Mouse (Mus musculus) heart, embryonic 11.5 days (tissue): Measurements from ENCODE around the gene Dnajb6. TPM values are rescaled to one million over a fixed set of nuclear protein-coding genes. Genes with fewer than 3 reads are reported as not detected.

ENCODE experiments used
- ATAC-seq: fragments of 200-750 bp; cut with Nextera tagmentation; replicated peaks from 2 replicates; pipeline ENCODE4 v1.8.0; 2017; ENCODE audit warnings: moderate library complexity; ENCODE audit not compliant: insufficient number of reproducible peaks, low FRiP score, low TSS enrichment
- H3K27ac ChIP-seq: fragments of 300-500 bp; sonication (generic); 2 replicates; pipeline ENCODE4 v1.5.1; 2014; ENCODE audit warnings: mild to moderate bottlenecking, low read depth, low read length
- H3K27me3 ChIP-seq: fragments of 300-500 bp; sonication (generic); 2 replicates; pipeline ENCODE4 v1.6.1; 2014; ENCODE audit warnings: mild to moderate bottlenecking, low read length, mixed read lengths; ENCODE audit not compliant: control insufficient read depth, insufficient read depth
- H3K36me3 ChIP-seq: fragments of 300-500 bp; sonication (generic); 2 replicates; pipeline ENCODE4 v1.6.1; 2014; ENCODE audit warnings: mild to moderate bottlenecking, low read length, moderate library complexity, mixed read lengths; ENCODE audit not compliant: control insufficient read depth, insufficient read depth
- H3K4me1 ChIP-seq: fragments of 300-500 bp; sonication (generic); 2 replicates; pipeline ENCODE4 v1.6.1; 2014; ENCODE audit warnings: low read length; ENCODE audit not compliant: control insufficient read depth, insufficient read depth
- H3K4me2 ChIP-seq: fragments of 300-500 bp; sonication (generic); 2 replicates; pipeline ENCODE4 v1.6.1; 2014; ENCODE audit warnings: mild to moderate bottlenecking, moderate library complexity
- H3K4me3 ChIP-seq: fragments of 300-500 bp; sonication (generic); 2 replicates; pipeline ENCODE4 v1.5.1; 2014; ENCODE audit warnings: low read depth, low read length
- H3K9ac ChIP-seq: fragments of 300-500 bp; sonication (generic); 2 replicates; pipeline ENCODE4 v1.6.1; 2014; ENCODE audit warnings: mild to moderate bottlenecking, low read depth, low read length, moderate library complexity
- H3K9me3 ChIP-seq: fragments of 300-500 bp; sonication (generic); replicated peaks from 2 replicates; pipeline ENCODE4 v1.6.1; 2016; ENCODE audit warnings: low read length; ENCODE audit not compliant: control insufficient read depth
- WGBS: fragments of 180-500 bp; shearing (Covaris S2); extraction: QIAGEN DNeasy Blood & Tissue Kit; methylation state at CpG from one replicate; pipeline ENCODE4 v1.1.7; 2014; ENCODE audit not compliant: insufficient replicate concordance; 5-methylcytosine and 5-hydroxymethylcytosine counted together
- polyA plus RNA-seq: library from polyadenylated mRNA; unstranded; fragments of >200 nt; fragmentation: Nextera tagmentation; extraction: Ambion mirVana; gene quantifications from 2 replicates; pipeline ENCODE4 v1.2.1, GENCODE M21; 2014

Gene Dnajb6
- polyA plus RNA-seq, 1 experiment from 2014 or later: 110 TPM

DNA sequence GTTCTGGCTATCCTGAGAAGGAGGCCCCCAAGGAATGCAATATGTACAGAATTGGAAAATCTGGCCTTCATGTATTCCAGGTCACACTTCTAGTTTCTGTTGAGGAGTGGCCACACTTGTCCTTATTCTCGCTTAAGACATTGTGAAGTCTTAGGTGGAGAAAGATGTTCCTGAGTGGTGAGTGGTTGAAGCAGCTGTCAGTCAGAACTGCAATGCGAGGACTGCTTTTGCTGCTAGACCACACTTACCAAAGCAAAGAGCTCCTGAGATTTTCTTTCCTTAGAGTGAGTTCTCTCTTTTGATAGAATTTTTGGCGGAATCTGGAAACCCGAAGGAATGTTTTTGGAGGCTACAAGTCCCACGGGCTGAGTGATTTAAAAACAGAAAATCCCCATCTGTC, 112.0 kb downstream of the Dnajb6 start:
- ATAC-seq: no peak
- Histone ChIP-seq H3K9ac (no peak overlapping the region), H3K9me3 (no peaks in the 10 kb centered on the region), H3K4me2 (no peak overlapping the region), H3K27ac (no peak overlapping the region), H3K4me3 (no peak overlapping the region), H3K27me3 (no peaks in the 10 kb centered on the region), H3K4me1 (0 out of 2 replicates have a peak, but pooled peaks cover 5% of the 10 kb centered on the region), H3K36me3 (no peaks in the 10 kb centered on the region)
- WGBS: 81% methylated on average over 5 of the region's 5 CpGs

DNA sequence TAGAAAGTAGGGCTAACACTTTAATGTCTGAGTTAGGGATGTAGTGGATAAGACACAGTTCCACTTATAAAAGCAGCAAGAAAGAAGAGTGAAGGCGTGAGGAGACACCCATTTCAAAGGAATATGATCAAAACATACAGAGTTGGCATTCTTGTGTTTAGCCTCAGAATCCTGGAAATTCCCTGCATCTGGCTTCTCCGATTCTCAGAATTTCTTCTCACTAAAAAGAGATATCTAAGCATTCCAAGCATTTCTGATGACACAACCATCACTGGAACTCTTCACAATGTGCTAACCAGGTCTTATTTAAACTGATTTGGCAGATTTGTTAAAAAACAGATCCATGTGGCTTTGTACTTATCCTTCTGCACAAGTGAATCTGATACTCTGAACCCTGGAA, 112.6 kb downstream of the Dnajb6 start:
- ATAC-seq: no peak
- 62% methylated on average over 2 of the region's 2 CpGs for WGBS
- no peaks in the 10 kb centered on the region for H3K9me3 ChIP-seq

DNA sequence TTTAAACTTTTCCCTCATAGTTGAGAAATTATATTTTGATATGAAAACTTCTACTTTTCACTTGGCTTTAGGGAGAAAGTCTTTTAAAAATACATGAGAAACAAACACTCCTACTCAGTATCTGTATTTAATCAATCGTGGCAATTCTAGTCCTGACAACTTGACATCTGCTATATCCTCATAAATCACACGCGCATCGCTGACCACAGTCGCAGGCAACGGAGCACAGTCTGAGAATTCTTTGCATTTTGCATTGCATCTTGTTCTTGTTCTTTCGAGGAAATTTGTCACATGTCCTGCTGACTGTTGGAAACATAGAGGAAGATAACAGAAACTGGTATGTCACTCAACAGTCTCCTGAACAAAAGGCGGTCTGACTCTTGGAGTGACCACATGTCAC, 116.9 kb downstream of the Dnajb6 start:
- Histone ChIP-seq H3K4me2 (no peak overlapping the region), H3K4me1 (no peaks in the 10 kb centered on the region), H3K9ac (no peak overlapping the region), H3K27ac (no peak overlapping the region), H3K4me3 (no peak overlapping the region), H3K36me3 (no peaks in the 10 kb centered on the region), H3K27me3 (no peaks in the 10 kb centered on the region), H3K9me3 (no peaks in the 10 kb centered on the region)
- no peak for ATAC-seq
- WGBS: 62% methylated on average over 8 of the region's 8 CpGs

More for the DNA sequence above, 112.6 kb downstream of the Dnajb6 start:
- H3K4me1 ChIP-seq: no peaks in the 10 kb centered on the region
- no peak overlapping the region for H3K4me2 ChIP-seq
- H3K36me3 ChIP-seq: no peaks in the 10 kb centered on the region
- H3K27me3 ChIP-seq: no peaks in the 10 kb centered on the region
- H3K27ac ChIP-seq: no peak overlapping the region
- no peak overlapping the region for H3K9ac ChIP-seq
- no peak overlapping the region for H3K4me3 ChIP-seq

DNA sequence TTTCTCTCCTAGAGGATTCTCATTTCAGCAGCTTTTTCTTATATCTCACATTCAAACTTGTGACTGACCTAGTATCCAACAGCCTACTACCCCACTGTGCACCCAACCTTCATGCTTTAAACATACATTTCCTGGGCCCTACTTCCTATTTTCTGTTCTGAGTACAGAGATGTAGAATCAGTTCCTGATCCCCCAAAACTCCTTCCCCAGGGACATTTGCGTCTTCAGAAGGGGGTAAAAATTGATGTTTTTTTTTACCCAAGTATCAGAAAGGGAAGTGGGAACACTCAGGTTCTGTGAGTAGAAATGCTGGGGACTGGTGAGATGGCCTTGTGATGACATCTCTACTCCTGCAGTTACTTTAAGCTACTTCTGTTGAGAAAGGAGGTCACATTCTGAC, 117.5 kb downstream of the Dnajb6 start:
- H3K27ac ChIP-seq: no peak overlapping the region
- no peak overlapping the region for H3K4me3 ChIP-seq
- ATAC-seq: no peak
- no peaks in the 10 kb centered on the region for H3K36me3 ChIP-seq
- H3K4me1 ChIP-seq: no peaks in the 10 kb centered on the region
- H3K9ac ChIP-seq: no peak overlapping the region
- no peaks in the 10 kb centered on the region for H3K9me3 ChIP-seq
- WGBS: 59% methylated on average over 1 of the region's 1 CpGs
- H3K27me3 ChIP-seq: no peaks in the 10 kb centered on the region
- H3K4me2 ChIP-seq: no peak overlapping the region

DNA sequence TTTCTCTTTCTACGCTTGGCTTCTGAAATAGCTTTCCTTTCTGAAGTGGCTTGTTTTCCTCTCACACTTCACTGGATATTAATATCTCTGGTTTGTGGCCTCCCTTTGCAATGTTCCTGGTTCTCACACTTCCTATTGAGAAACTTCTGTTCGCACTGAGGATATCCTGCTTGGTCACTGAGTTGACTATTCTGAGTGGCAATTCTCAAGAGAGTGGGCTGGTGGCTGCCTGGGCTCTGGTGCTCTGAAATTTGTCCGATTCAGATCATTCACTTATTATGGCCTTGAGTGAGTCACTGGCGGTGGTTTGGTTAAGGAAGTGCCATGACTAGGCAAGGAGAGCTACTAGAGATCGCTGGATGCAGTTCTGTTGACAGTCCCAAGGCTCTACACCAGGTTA, 118.9 kb downstream of the Dnajb6 start:
- Histone ChIP-seq H3K9ac (no peak overlapping the region), H3K36me3 (no peaks in the 10 kb centered on the region), H3K9me3 (no peaks in the 10 kb centered on the region), H3K4me2 (no peak overlapping the region), H3K4me3 (no peak overlapping the region), H3K27me3 (no peaks in the 10 kb centered on the region), H3K4me1 (no peaks in the 10 kb centered on the region), H3K27ac (no peak overlapping the region)
- WGBS: 71% methylated on average over 5 of the region's 5 CpGs
- ATAC-seq: no peak

DNA sequence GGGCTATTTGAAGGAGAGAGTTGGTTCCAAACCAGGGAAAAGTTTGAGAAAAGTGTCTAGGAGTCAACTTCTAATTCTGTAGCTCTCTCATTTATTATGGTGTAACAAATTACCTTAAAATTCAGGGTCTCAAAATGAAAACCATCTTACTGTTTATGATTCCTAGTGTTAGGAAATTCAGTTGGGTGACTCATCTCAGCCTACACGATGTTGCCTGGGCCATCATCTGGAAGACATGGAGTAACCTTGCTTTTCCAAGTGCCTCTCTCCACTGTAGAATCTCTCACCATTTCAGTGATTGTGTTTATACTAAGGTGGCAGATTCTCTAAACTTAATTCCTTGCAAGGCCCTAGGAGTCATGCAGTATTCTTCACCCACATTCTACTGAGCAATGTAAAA, 119.5 kb downstream of the Dnajb6 start:
- Histone ChIP-seq H3K4me2 (no peak overlapping the region), H3K9me3 (no peaks in the 10 kb centered on the region), H3K9ac (no peak overlapping the region), H3K4me1 (no peaks in the 10 kb centered on the region), H3K4me3 (no peak overlapping the region), H3K27ac (no peak overlapping the region), H3K27me3 (no peaks in the 10 kb centered on the region), H3K36me3 (no peaks in the 10 kb centered on the region)
- WGBS: 81% methylated on average over 1 of the region's 1 CpGs
- no peak for ATAC-seq

DNA sequence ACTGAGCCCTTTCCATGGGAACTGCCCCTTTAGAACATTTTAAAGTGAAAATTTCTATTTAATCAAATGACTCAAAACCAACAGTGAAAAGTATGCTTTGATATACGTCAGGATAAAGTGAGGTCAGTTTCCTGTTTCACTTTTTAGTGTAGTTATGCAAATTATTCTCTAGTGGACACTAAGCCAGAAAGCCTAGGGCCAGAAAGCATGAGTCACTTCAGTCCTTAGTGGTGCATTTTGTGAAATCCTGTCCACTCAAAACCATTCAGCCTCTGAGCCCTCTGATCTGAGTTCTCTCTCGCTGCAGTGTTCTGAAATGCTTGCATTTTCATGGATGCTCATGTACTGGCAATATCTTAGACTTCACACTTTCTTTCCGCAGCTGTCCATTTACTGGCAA, 126.0 kb downstream of the Dnajb6 start:
- no peaks in the 10 kb centered on the region for H3K36me3 ChIP-seq
- ATAC-seq: no peak
- H3K27me3 ChIP-seq: no peaks in the 10 kb centered on the region
- WGBS: 66% methylated on average over 3 of the region's 3 CpGs
- H3K4me3 ChIP-seq: no peak overlapping the region
- no peak overlapping the region for H3K4me2 ChIP-seq
- peaks cover 2% of the 10 kb centered on the region; the same call in 1 of the 2 replicates for H3K4me1 ChIP-seq
- no peaks in the 10 kb centered on the region for H3K9me3 ChIP-seq
- H3K27ac ChIP-seq: no peak overlapping the region
- H3K9ac ChIP-seq: no peak overlapping the region

DNA sequence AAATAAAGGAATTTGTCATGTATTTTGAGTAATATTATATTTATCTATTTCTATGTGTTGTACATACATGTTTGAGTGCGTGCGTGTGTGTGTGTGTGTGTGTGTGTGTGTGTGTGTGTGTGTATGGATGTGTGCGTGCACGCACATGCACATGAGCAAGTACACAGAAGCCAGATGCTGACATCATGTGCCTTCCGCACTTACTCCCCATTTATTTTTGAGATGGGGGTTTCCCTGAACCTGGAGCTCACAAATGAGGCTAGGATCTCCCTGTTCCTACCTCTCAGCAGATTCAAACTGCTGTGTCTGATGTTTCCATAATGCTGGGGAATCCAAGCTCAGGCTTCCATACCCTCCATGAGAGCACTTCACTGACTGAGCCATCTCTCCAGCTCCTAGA, 126.9 kb downstream of the Dnajb6 start:
- Histone ChIP-seq H3K4me3 (no peak overlapping the region), H3K36me3 (no peaks in the 10 kb centered on the region), H3K4me2 (no peak overlapping the region), H3K9me3 (no peaks in the 10 kb centered on the region), H3K9ac (no peak overlapping the region), H3K27ac (no peak overlapping the region), H3K4me1 (peaks cover 2% of the 10 kb centered on the region; the same call in 1 of the 2 replicates), H3K27me3 (no peaks in the 10 kb centered on the region)
- no peak for ATAC-seq
- 80% methylated on average over 5 of the region's 5 CpGs for WGBS

DNA sequence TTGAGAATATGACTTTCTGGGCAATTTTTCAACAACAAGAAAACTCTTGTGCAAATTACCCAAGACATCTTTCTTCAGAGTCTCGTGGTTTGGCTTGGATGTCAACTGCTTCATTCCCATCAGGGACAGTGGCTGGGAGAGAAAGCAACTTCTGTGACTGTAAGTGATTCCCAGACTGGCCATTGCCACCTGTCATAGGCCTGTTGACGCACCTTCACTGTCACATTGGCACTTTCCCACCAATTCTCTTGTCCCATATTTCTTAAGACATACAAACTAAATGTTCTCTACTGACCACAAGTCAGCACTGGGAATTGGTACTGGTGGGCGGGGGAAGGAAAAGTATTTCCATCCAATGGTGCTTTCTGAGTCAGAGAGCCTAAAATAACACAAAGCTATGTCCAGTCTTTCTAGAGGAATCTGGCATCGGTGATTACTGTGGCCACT, 128.8 kb downstream of the Dnajb6 start:
- no peak overlapping the region for H3K27ac ChIP-seq
- WGBS: 67% methylated on average over 4 of the region's 4 CpGs
- H3K4me1 ChIP-seq: peaks cover 2% of the 10 kb centered on the region; the same call in 1 of the 2 replicates
- H3K4me3 ChIP-seq: no peak overlapping the region
- no peak overlapping the region for H3K4me2 ChIP-seq
- no peak overlapping the region for H3K9ac ChIP-seq
- H3K36me3 ChIP-seq: no peaks in the 10 kb centered on the region
- no peaks in the 10 kb centered on the region for H3K9me3 ChIP-seq
- ATAC-seq: no peak
- no peaks in the 10 kb centered on the region for H3K27me3 ChIP-seq
